ENCODE assay signal across 14 mouse cellular contexts in the genomic region with DNA sequence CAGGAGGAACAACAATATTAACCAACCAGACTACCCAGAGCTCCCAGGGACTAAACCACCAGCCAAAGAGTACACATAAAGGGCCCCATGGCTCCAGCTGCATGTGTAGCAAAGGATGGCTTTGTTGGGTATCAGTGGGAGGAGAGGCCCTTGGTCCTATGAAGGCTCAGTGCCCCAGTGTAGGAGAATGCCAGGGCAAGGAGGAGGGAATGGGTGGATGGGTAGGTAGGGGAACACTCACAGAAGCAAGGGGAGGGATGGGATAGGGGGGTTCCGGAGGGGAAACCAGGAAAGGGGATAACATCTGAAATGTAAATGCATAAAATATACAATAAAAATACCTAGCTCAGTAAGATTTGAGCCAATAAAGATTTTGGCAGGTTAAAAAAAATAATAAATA.
DNase-seq lines count a peak whose midpoint lies in the region; ATAC-seq lines count a peak whose summit lies in the region.
"Had no signal": no experiment of that assay in that cellular context is flagged by ENCODE, and none has a peak within 500 bp of the region (broad histone marks: within the 10 kb centered on the region; RNA-seq: fewer than 3 reads in every experiment).

No protein-coding gene starts in this region.

- no peaks in the 10 kb centered on the region for H3K9me3 ChIP-seq in forebrain, embryonic 15.5 days
- H3K9me3 ChIP-seq in forebrain, embryonic 14.5 days (replicated peaks; ENCODE audit: control insufficient read depth, low read length), result no peaks in the 10 kb centered on the region
- no peaks in the 10 kb centered on the region for H3K9me3 ChIP-seq in midbrain, embryonic 11.5 days (ENCODE audit: control insufficient read depth, low read length)
- H3K9me3 ChIP-seq in midbrain, embryonic 14.5 days (ENCODE audit: control insufficient read depth, low read length), result no peaks in the 10 kb centered on the region
- no peaks in the 10 kb centered on the region for H3K9me3 ChIP-seq in midbrain, embryonic 13.5 days
- H3K9me3 ChIP-seq in midbrain, embryonic 16.5 days (replicated peaks; ENCODE audit: control insufficient read depth, low read length, poor library complexity, severe bottlenecking), result no peaks in the 10 kb centered on the region
- H3K9me3 ChIP-seq: embryonic facial prominence, embryonic 10.5 days; heart, embryonic 15.5 days had no signal

- H3K27me3 ChIP-seq in forebrain, embryonic 15.5 days, result no peaks in the 10 kb centered on the region
- H3K27me3 ChIP-seq in forebrain, embryonic 14.5 days (replicated peaks; ENCODE audit: control insufficient read depth, insufficient read depth, low read length), result no peaks in the 10 kb centered on the region
- H3K27me3 ChIP-seq in midbrain, embryonic 11.5 days (ENCODE audit: control insufficient read depth, insufficient read depth, low read length), result no peaks in the 10 kb centered on the region
- no peaks in the 10 kb centered on the region for H3K27me3 ChIP-seq in midbrain, embryonic 14.5 days (ENCODE audit: control insufficient read depth, insufficient read depth, low read length)
- H3K27me3 ChIP-seq in midbrain, embryonic 13.5 days, result no peaks in the 10 kb centered on the region
- no peaks in the 10 kb centered on the region for H3K27me3 ChIP-seq in midbrain, embryonic 16.5 days (ENCODE audit: control insufficient read depth, insufficient read depth, low read depth, low read length)
- H3K27me3 ChIP-seq: CH12.LX; heart, embryonic 15.5 days; Patski had no signal

- ATAC-seq in forebrain, embryonic 15.5 days (replicated peaks), result 0 out of 2 replicates have a peak, but pooled peaks have one; percentile 46
- no peak for ATAC-seq in forebrain, embryonic 14.5 days
- peak; percentile 53; the same call in 1 of the 2 replicates for ATAC-seq in midbrain, embryonic 11.5 days (ENCODE audit: low FRiP score)
- no peak for ATAC-seq in midbrain, embryonic 14.5 days (ENCODE audit: low FRiP score, low TSS enrichment)
- peak; percentile 63; the same call in 1 of the 2 replicates for ATAC-seq in midbrain, embryonic 13.5 days
- peak; percentile 55; the same call in 1 of the 2 replicates for ATAC-seq in midbrain, embryonic 16.5 days

- WGBS in forebrain, embryonic 15.5 days, result 94% methylated on average over 1 of the region's 1 CpGs
- 85% methylated on average over 1 of the region's 1 CpGs for WGBS in forebrain, embryonic 14.5 days
- WGBS in midbrain, embryonic 11.5 days, result 88% methylated on average over 1 of the region's 1 CpGs
- 84% methylated on average over 1 of the region's 1 CpGs for WGBS in midbrain, embryonic 14.5 days
- 90% methylated on average over 1 of the region's 1 CpGs for WGBS in midbrain, embryonic 13.5 days
- 84% methylated on average over 1 of the region's 1 CpGs for WGBS in midbrain, embryonic 16.5 days

- no peaks in the 10 kb centered on the region for H3K4me1 ChIP-seq in forebrain, embryonic 15.5 days
- H3K4me1 ChIP-seq in forebrain, embryonic 14.5 days (ENCODE audit: control insufficient read depth, insufficient read depth, low read length), result no peaks in the 10 kb centered on the region
- no peaks in the 10 kb centered on the region for H3K4me1 ChIP-seq in midbrain, embryonic 11.5 days (ENCODE audit: control insufficient read depth, insufficient read depth, low read length)
- H3K4me1 ChIP-seq in midbrain, embryonic 14.5 days (ENCODE audit: control insufficient read depth, insufficient read depth, low read length), result no peaks in the 10 kb centered on the region
- peaks cover 5% of the 10 kb centered on the region; the same call in 1 of the 2 replicates for H3K4me1 ChIP-seq in midbrain, embryonic 13.5 days (replicated peaks)
- no peaks in the 10 kb centered on the region for H3K4me1 ChIP-seq in midbrain, embryonic 16.5 days (ENCODE audit: control insufficient read depth, insufficient read depth, low read length)
- H3K4me1 ChIP-seq: embryonic facial prominence, embryonic 10.5 days; heart, embryonic 15.5 days had no signal

- no peak overlapping the region for H3K4me3 ChIP-seq in forebrain, embryonic 15.5 days
- no peak overlapping the region for H3K4me3 ChIP-seq in forebrain, embryonic 14.5 days (ENCODE audit: low read depth, low read length)
- H3K4me3 ChIP-seq in midbrain, embryonic 11.5 days (ENCODE audit: low read depth, low read length), result no peak overlapping the region
- H3K4me3 ChIP-seq in midbrain, embryonic 14.5 days (replicated peaks; ENCODE audit: low read depth, low read length), result no peak overlapping the region
- no peak overlapping the region for H3K4me3 ChIP-seq in midbrain, embryonic 13.5 days (replicated peaks)
- no peak overlapping the region for H3K4me3 ChIP-seq in midbrain, embryonic 16.5 days (ENCODE audit: low read depth, low read length)
- H3K4me3 ChIP-seq: embryonic facial prominence, embryonic 10.5 days; heart, adult 2 months; heart, embryonic 15.5 days had no signal

- no peak overlapping the region for H3K27ac ChIP-seq in forebrain, embryonic 15.5 days (replicated peaks)
- no peak overlapping the region for H3K27ac ChIP-seq in forebrain, embryonic 14.5 days (ENCODE audit: low read depth, low read length)
- H3K27ac ChIP-seq in midbrain, embryonic 11.5 days (ENCODE audit: low read depth, low read length), result no peak overlapping the region
- no peak overlapping the region for H3K27ac ChIP-seq in midbrain, embryonic 14.5 days (replicated peaks; ENCODE audit: low read depth, low read length)
- no peak overlapping the region for H3K27ac ChIP-seq in midbrain, embryonic 13.5 days
- H3K27ac ChIP-seq in midbrain, embryonic 16.5 days (ENCODE audit: low read length), result no peak overlapping the region
- H3K27ac ChIP-seq: embryonic facial prominence, embryonic 10.5 days; heart, adult 2 months; heart, embryonic 15.5 days; hindbrain, embryonic 14.5 days had no signal

- H3K36me3 ChIP-seq in forebrain, embryonic 15.5 days, result no peaks in the 10 kb centered on the region
- no peaks in the 10 kb centered on the region for H3K36me3 ChIP-seq in forebrain, embryonic 14.5 days (ENCODE audit: control insufficient read depth, insufficient read depth, low read length)
- no peaks in the 10 kb centered on the region for H3K36me3 ChIP-seq in midbrain, embryonic 11.5 days (ENCODE audit: control insufficient read depth, insufficient read depth, low read length)
- no peaks in the 10 kb centered on the region for H3K36me3 ChIP-seq in midbrain, embryonic 14.5 days (ENCODE audit: control insufficient read depth, insufficient read depth, low read length)
- H3K36me3 ChIP-seq in midbrain, embryonic 13.5 days, result no peaks in the 10 kb centered on the region
- no peaks in the 10 kb centered on the region for H3K36me3 ChIP-seq in midbrain, embryonic 16.5 days (ENCODE audit: control insufficient read depth, insufficient read depth, low read length)
- H3K36me3 ChIP-seq: embryonic facial prominence, embryonic 10.5 days; heart, embryonic 15.5 days had no signal

- DNase-seq in forebrain, embryonic 14.5 days (ENCODE audit: low spot score), result no peak
- DNase-seq in midbrain, embryonic 11.5 days (ENCODE audit: low spot score, missing footprints), result no peak
- DNase-seq in midbrain, embryonic 14.5 days, result no peak
- no peak for DNase-seq in liver

- no peak overlapping the region for H3K4me2 ChIP-seq in forebrain, embryonic 15.5 days (replicated peaks)
- no peak overlapping the region for H3K4me2 ChIP-seq in forebrain, embryonic 14.5 days (ENCODE audit: low read length)
- H3K4me2 ChIP-seq in midbrain, embryonic 11.5 days, result no peak overlapping the region
- H3K4me2 ChIP-seq in midbrain, embryonic 14.5 days (ENCODE audit: low read length), result no peak overlapping the region
- H3K4me2 ChIP-seq in midbrain, embryonic 13.5 days (replicated peaks), result no peak overlapping the region
- no peak overlapping the region for H3K4me2 ChIP-seq in midbrain, embryonic 16.5 days (ENCODE audit: low read length)
- H3K4me2 ChIP-seq: heart, embryonic 11.5 days; heart, embryonic 15.5 days; hindbrain, embryonic 14.5 days had no signal

- no peak overlapping the region for H3K9ac ChIP-seq in forebrain, embryonic 15.5 days (replicated peaks)
- no peak overlapping the region for H3K9ac ChIP-seq in forebrain, embryonic 14.5 days (ENCODE audit: low read length)
- no peak overlapping the region for H3K9ac ChIP-seq in midbrain, embryonic 11.5 days (ENCODE audit: low read length)
- H3K9ac ChIP-seq in midbrain, embryonic 14.5 days (replicated peaks; ENCODE audit: low read length), result no peak overlapping the region
- H3K9ac ChIP-seq in midbrain, embryonic 13.5 days (replicated peaks), result no peak overlapping the region
- no peak overlapping the region for H3K9ac ChIP-seq in midbrain, embryonic 16.5 days (ENCODE audit: low read depth, low read length)
- H3K9ac ChIP-seq: heart, embryonic 15.5 days; hindbrain, embryonic 14.5 days had no signal

Comparison
In these comparisons a context has a peak if more than half of its experiments do, and no peak if none do; other contexts are left out.
1. ATAC-seq: peak in forebrain, embryonic 15.5 days (single experiment), midbrain, embryonic 11.5 days (single experiment), midbrain, embryonic 13.5 days (single experiment) and midbrain, embryonic 16.5 days (single experiment); none in forebrain, embryonic 14.5 days (single experiment) and midbrain, embryonic 14.5 days (single experiment).